Mouse (Mus musculus): ENCODE results near the gene Qtrt2. TPM values are rescaled to one million over a fixed set of nuclear protein-coding genes. Genes with fewer than 3 reads are reported as not detected.

Qtrt2 gene
- polyA plus RNA-seq, 1 experiment from 2014 or later, result 36.4 TPM

GRCm38 (mm10) chr16:43922024-43922423 is 4.6 kb downstream of the Qtrt2 start:
- H3K36me3 ChIP-seq (ENCODE audit: control insufficient read depth, insufficient read depth, low read length), result no peaks in the 10 kb centered on the region
- 74% methylated on average over 2 of the region's 2 CpGs for WGBS
- no peaks in the 10 kb centered on the region for H3K4me1 ChIP-seq (ENCODE audit: control insufficient read depth, insufficient read depth, low read length)
- no peak overlapping the region for H3K4me3 ChIP-seq (ENCODE audit: low read depth, low read length)
- no peaks in the 10 kb centered on the region for H3K9me3 ChIP-seq (ENCODE audit: control insufficient read depth, low read depth, low read length)
- ATAC-seq (ENCODE audit: insufficient number of reproducible peaks, insufficient read depth, low FRiP score, low read depth), result no peak
- H3K4me2 ChIP-seq (replicated peaks; ENCODE audit: low read depth, low read length), result no peak overlapping the region
- no peak overlapping the region for H3K9ac ChIP-seq (replicated peaks; ENCODE audit: low read depth, low read length)
- no peaks in the 10 kb centered on the region for H3K27me3 ChIP-seq (ENCODE audit: control insufficient read depth, insufficient read depth, low read length)
- no peak overlapping the region for H3K27ac ChIP-seq (ENCODE audit: low read length)

GRCm38 (mm10) chr16:43918867-43919266 is 7.7 kb downstream of the Qtrt2 start:
- Histone ChIP-seq H3K27ac (ENCODE audit: low read length) (no peak overlapping the region), H3K9ac (replicated peaks; ENCODE audit: low read depth, low read length) (no peak overlapping the region), H3K4me3 (ENCODE audit: low read depth, low read length) (no peak overlapping the region), H3K27me3 (ENCODE audit: control insufficient read depth, insufficient read depth, low read length) (no peaks in the 10 kb centered on the region), H3K9me3 (ENCODE audit: control insufficient read depth, low read depth, low read length) (no peaks in the 10 kb centered on the region), H3K36me3 (ENCODE audit: control insufficient read depth, insufficient read depth, low read length) (no peaks in the 10 kb centered on the region), H3K4me1 (ENCODE audit: control insufficient read depth, insufficient read depth, low read length) (no peaks in the 10 kb centered on the region), H3K4me2 (replicated peaks; ENCODE audit: low read depth, low read length) (no peak overlapping the region)
- WGBS, result 76% methylated on average over 3 of the region's 3 CpGs
- peak; percentile 65; the same call in 1 of the 2 replicates for ATAC-seq (ENCODE audit: insufficient number of reproducible peaks, insufficient read depth, low FRiP score, low read depth)

GRCm38 (mm10) chr16:43908881-43909280 is 17.7 kb downstream of the Qtrt2 start:
- H3K27me3 ChIP-seq (ENCODE audit: control insufficient read depth, insufficient read depth, low read length), result no peaks in the 10 kb centered on the region

GRCm38 (mm10) chr16:43900571-43900970 is 26.0 kb downstream of the Qtrt2 start:
- H3K9ac ChIP-seq (replicated peaks; ENCODE audit: low read depth, low read length), result no peak overlapping the region
- H3K27me3 ChIP-seq (ENCODE audit: control insufficient read depth, insufficient read depth, low read length), result no peaks in the 10 kb centered on the region
- no peak overlapping the region for H3K4me2 ChIP-seq (replicated peaks; ENCODE audit: low read depth, low read length)
- H3K36me3 ChIP-seq (ENCODE audit: control insufficient read depth, insufficient read depth, low read length), result no peaks in the 10 kb centered on the region
- no peak overlapping the region for H3K4me3 ChIP-seq (ENCODE audit: low read depth, low read length)
- H3K9me3 ChIP-seq (ENCODE audit: control insufficient read depth, low read depth, low read length), result no peaks in the 10 kb centered on the region
- no peak for ATAC-seq (ENCODE audit: insufficient number of reproducible peaks, insufficient read depth, low FRiP score, low read depth)
- H3K27ac ChIP-seq (ENCODE audit: low read length), result no peak overlapping the region
- no peaks in the 10 kb centered on the region for H3K4me1 ChIP-seq (ENCODE audit: control insufficient read depth, insufficient read depth, low read length)

More at GRCm38 (mm10) chr16:43908881-43909280, 17.7 kb downstream of the Qtrt2 start:
- Histone ChIP-seq H3K9me3 (ENCODE audit: control insufficient read depth, low read depth, low read length) (no peaks in the 10 kb centered on the region), H3K27ac (ENCODE audit: low read length) (no peak overlapping the region), H3K4me1 (ENCODE audit: control insufficient read depth, insufficient read depth, low read length) (no peaks in the 10 kb centered on the region), H3K4me3 (ENCODE audit: low read depth, low read length) (no peak overlapping the region), H3K36me3 (ENCODE audit: control insufficient read depth, insufficient read depth, low read length) (no peaks in the 10 kb centered on the region), H3K9ac (replicated peaks; ENCODE audit: low read depth, low read length) (no peak overlapping the region), H3K4me2 (replicated peaks; ENCODE audit: low read depth, low read length) (no peak overlapping the region)
- WGBS, result 84% methylated on average over 2 of the region's 2 CpGs
- no peak for ATAC-seq (ENCODE audit: insufficient number of reproducible peaks, insufficient read depth, low FRiP score, low read depth)

- Histone ChIP-seq H3K9ac (replicated peaks; ENCODE audit: low read depth, low read length) (no peak overlapping the region), H3K9me3 (ENCODE audit: control insufficient read depth, low read depth, low read length) (no peaks in the 10 kb centered on the region), H3K4me1 (ENCODE audit: control insufficient read depth, insufficient read depth, low read length) (no peaks in the 10 kb centered on the region), H3K36me3 (ENCODE audit: control insufficient read depth, insufficient read depth, low read length) (no peaks in the 10 kb centered on the region), H3K4me2 (replicated peaks; ENCODE audit: low read depth, low read length) (no peak overlapping the region), H3K27me3 (ENCODE audit: control insufficient read depth, insufficient read depth, low read length) (no peaks in the 10 kb centered on the region), H3K27ac (ENCODE audit: low read length) (no peak overlapping the region), H3K4me3 (ENCODE audit: low read depth, low read length) (no peak overlapping the region)
- 74% methylated on average over 4 of the region's 4 CpGs for WGBS
- no peak for ATAC-seq (ENCODE audit: insufficient number of reproducible peaks, insufficient read depth, low FRiP score, low read depth)
Observed at GRCm38 (mm10) chr16:43900138-43900537, 26.5 kb downstream of the Qtrt2 start.

- H3K9me3 ChIP-seq (ENCODE audit: control insufficient read depth, low read depth, low read length), result no peaks in the 10 kb centered on the region
- no peak for ATAC-seq (ENCODE audit: insufficient number of reproducible peaks, insufficient read depth, low FRiP score, low read depth)
- peaks cover 6% of the 10 kb centered on the region; the same call in 1 of the 2 replicates for H3K4me1 ChIP-seq (ENCODE audit: control insufficient read depth, insufficient read depth, low read length)
- H3K27ac ChIP-seq (ENCODE audit: low read length), result no peak overlapping the region
- no peaks in the 10 kb centered on the region for H3K27me3 ChIP-seq (ENCODE audit: control insufficient read depth, insufficient read depth, low read length)
- H3K9ac ChIP-seq (replicated peaks; ENCODE audit: low read depth, low read length), result no peak overlapping the region
- no peak overlapping the region for H3K4me2 ChIP-seq (replicated peaks; ENCODE audit: low read depth, low read length)
- WGBS, result 87% methylated on average over 8 of the region's 8 CpGs
- H3K36me3 ChIP-seq (ENCODE audit: control insufficient read depth, insufficient read depth, low read length), result no peaks in the 10 kb centered on the region
- no peak overlapping the region for H3K4me3 ChIP-seq (ENCODE audit: low read depth, low read length)
Observed at GRCm38 (mm10) chr16:43894501-43894900, 32.1 kb downstream of the Qtrt2 start.

- Histone ChIP-seq H3K9ac (replicated peaks; ENCODE audit: low read depth, low read length) (peak overlapping the region; percentile 62; the same call in 1 of the 2 replicates), H3K4me2 (replicated peaks; ENCODE audit: low read depth, low read length) (peak overlapping the region; percentile 63), H3K4me1 (ENCODE audit: control insufficient read depth, insufficient read depth, low read length) (peaks cover 6% of the 10 kb centered on the region), H3K9me3 (ENCODE audit: control insufficient read depth, low read depth, low read length) (no peaks in the 10 kb centered on the region), H3K4me3 (ENCODE audit: low read depth, low read length) (peak overlapping the region; percentile 50; the same call in 1 of the 2 replicates), H3K36me3 (ENCODE audit: control insufficient read depth, insufficient read depth, low read length) (no peaks in the 10 kb centered on the region), H3K27ac (ENCODE audit: low read length) (no peak overlapping the region), H3K27me3 (ENCODE audit: control insufficient read depth, insufficient read depth, low read length) (no peaks in the 10 kb centered on the region)
- 74% methylated on average over 4 of the region's 4 CpGs for WGBS
- ATAC-seq (ENCODE audit: insufficient number of reproducible peaks, insufficient read depth, low FRiP score, low read depth), result no peak
Observed at GRCm38 (mm10) chr16:43890747-43891336, 35.8 kb downstream of the Qtrt2 start.

- peak overlapping the region; percentile 49; the same call in 1 of the 2 replicates for H3K27ac ChIP-seq (ENCODE audit: low read length)
- peak; percentile 96 for ATAC-seq (ENCODE audit: insufficient number of reproducible peaks, insufficient read depth, low FRiP score, low read depth)
- peak overlapping the region; percentile 63 for H3K4me2 ChIP-seq (replicated peaks; ENCODE audit: low read depth, low read length)
- peak overlapping the region; percentile 62 for H3K9ac ChIP-seq (replicated peaks; ENCODE audit: low read depth, low read length)
- H3K36me3 ChIP-seq (ENCODE audit: control insufficient read depth, insufficient read depth, low read length), result no peaks in the 10 kb centered on the region
- H3K4me1 ChIP-seq (ENCODE audit: control insufficient read depth, insufficient read depth, low read length), result peaks cover 6% of the 10 kb centered on the region
- WGBS, result under 1% methylated on average over 9 of the region's 9 CpGs
- peak overlapping the region; percentile 50 for H3K4me3 ChIP-seq (ENCODE audit: low read depth, low read length)
- no peaks in the 10 kb centered on the region for H3K9me3 ChIP-seq (ENCODE audit: control insufficient read depth, low read depth, low read length)
- H3K27me3 ChIP-seq (ENCODE audit: control insufficient read depth, insufficient read depth, low read length), result no peaks in the 10 kb centered on the region
Observed at GRCm38 (mm10) chr16:43890005-43890336, 36.6 kb downstream of the Qtrt2 start.
